Mouse (Mus musculus) liver, embryonic 14.5 days (tissue): ENCODE measurements around the gene Lpp.

ENCODE experiments used
- CTCF ChIP-seq: IDR thresholded peaks from 2 replicates; pipeline ENCODE4 v1.5.1; 2016; ENCODE audit warnings: antibody characterized with exemption, low read depth, control low read depth
- EP300 ChIP-seq: IDR thresholded peaks from 2 replicates; pipeline ENCODE4 v1.6.1; 2016; ENCODE audit warnings: antibody characterized with exemption, low read depth

DNA sequence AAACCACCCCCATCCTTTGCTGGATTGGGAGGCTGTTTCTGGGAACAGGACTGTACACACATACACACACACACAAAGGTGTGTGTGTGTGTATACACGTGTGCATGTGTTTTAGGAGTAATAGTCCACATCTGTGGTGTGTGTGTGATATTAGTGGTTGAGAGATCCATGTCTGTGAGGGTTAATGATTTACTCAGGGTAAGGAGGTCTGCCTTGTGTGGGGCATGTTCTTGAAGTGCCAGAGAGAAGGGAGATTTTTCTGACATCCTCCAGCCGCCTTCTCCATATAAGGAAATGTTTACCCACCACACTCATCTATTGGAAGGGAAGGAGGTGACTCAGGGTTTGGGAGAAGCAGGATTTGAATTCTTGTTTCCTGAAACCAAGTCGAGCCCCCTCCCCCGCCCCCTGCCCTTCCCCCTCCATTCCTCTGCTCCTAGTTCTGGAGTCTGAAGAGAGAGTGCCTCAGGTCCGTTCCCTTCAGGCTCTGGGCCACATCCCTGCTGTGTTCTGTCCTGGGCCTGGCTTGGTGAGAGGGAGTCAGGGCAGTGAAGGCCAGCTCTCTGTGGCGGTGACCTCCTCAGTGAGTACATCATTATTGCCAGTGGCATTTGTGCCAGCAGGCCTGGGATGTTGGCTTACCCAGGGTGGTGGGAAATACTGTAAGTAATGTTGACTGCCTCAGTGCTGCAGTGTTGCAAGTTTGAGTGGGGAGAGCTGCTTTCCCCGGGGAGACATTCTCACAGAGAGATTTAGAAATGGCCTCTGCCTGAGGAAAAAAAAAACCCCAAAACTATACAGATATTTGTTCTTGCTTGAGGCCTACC is 54.6 kb downstream of the Lpp start:
- TF ChIP-seq CTCF = no peak
- no peak for TF ChIP-seq EP300
